Mouse (Mus musculus) liver, embryonic 13.5 days (tissue): ENCODE data around the gene Cacna1c. TPM values are rescaled to one million over a fixed set of nuclear protein-coding genes. Genes with fewer than 3 reads are reported as not detected.
A peak's percentile ranks its signal among the peaks of the same experiment; 100 is the strongest.

ENCODE experiments used
- ATAC-seq: fragments of 200-750 bp; cut with Nextera tagmentation; 2 replicates; pipeline ENCODE4 v1.8.0; 2017; ENCODE audit warnings: low read depth, mild to moderate bottlenecking, moderate number of reproducible peaks, moderate library complexity
- DNase-seq: peaks from one replicate; pipeline ENCODE4 v3.0.0; 2022
- H3K27ac ChIP-seq: fragments of 300-500 bp; sonication (generic); 2 replicates; pipeline ENCODE4 v1.5.1; 2015; ENCODE audit warnings: moderate library complexity, mild to moderate bottlenecking, inconsistent platforms
- H3K27me3 ChIP-seq: fragments of 300-500 bp; sonication (generic); 2 replicates; pipeline ENCODE4 v1.6.1; 2015; ENCODE audit warnings: mild to moderate bottlenecking, inconsistent platforms
- H3K36me3 ChIP-seq: fragments of 300-500 bp; sonication (generic); 2 replicates; pipeline ENCODE4 v1.6.1; 2015; ENCODE audit warnings: mild to moderate bottlenecking, inconsistent platforms
- H3K4me1 ChIP-seq: fragments of 300-500 bp; sonication (generic); replicated peaks from 2 replicates; pipeline ENCODE4 v1.6.1; 2015; ENCODE audit warnings: inconsistent platforms
- H3K4me2 ChIP-seq: fragments of 300-500 bp; sonication (generic); 2 replicates; pipeline ENCODE4 v1.6.1; 2015; ENCODE audit warnings: inconsistent platforms, mild to moderate bottlenecking, moderate library complexity
- H3K4me3 ChIP-seq: fragments of 300-500 bp; sonication (generic); replicated peaks from 2 replicates; pipeline ENCODE4 v1.5.1; 2015; ENCODE audit warnings: mild to moderate bottlenecking, inconsistent platforms
- H3K9ac ChIP-seq: fragments of 300-500 bp; sonication (generic); 2 replicates; pipeline ENCODE4 v1.6.1; 2015; ENCODE audit warnings: mild to moderate bottlenecking, inconsistent platforms
- H3K9me3 ChIP-seq: fragments of 300-500 bp; sonication (generic); replicated peaks from 2 replicates; pipeline ENCODE4 v1.6.1; 2016; ENCODE audit warnings: inconsistent platforms
- WGBS: fragments of 180-500 bp; shearing (Covaris S2); methylation state at CpG from one replicate; pipeline ENCODE4 v1.1.7; 2015; ENCODE audit not compliant: insufficient replicate concordance; 5-methylcytosine and 5-hydroxymethylcytosine counted together
- polyA plus RNA-seq: library from polyadenylated mRNA; unstranded; fragments of >200 nt; fragmentation: Nextera tagmentation; extraction: Ambion mirVana; gene quantifications from 2 replicates; pipeline ENCODE4 v1.2.1, GENCODE M21; 2015

The Cacna1c gene
- polyA plus RNA-seq, 1 experiment from 2014 or later = 0.25 TPM

GRCm38 (mm10) chr6:118866889-118867288, 329.3 kb downstream of the Cacna1c start:
- Histone ChIP-seq H3K9ac (no peak overlapping the region), H3K4me1 (no peaks in the 10 kb centered on the region), H3K9me3 (no peaks in the 10 kb centered on the region), H3K36me3 (no peaks in the 10 kb centered on the region), H3K4me2 (no peak overlapping the region), H3K4me3 (no peak overlapping the region), H3K27me3 (no peaks in the 10 kb centered on the region), H3K27ac (no peak overlapping the region)
- WGBS = 57% methylated on average over 3 of the region's 3 CpGs
- DNase-seq = no peak
- ATAC-seq = no peak

DNA sequence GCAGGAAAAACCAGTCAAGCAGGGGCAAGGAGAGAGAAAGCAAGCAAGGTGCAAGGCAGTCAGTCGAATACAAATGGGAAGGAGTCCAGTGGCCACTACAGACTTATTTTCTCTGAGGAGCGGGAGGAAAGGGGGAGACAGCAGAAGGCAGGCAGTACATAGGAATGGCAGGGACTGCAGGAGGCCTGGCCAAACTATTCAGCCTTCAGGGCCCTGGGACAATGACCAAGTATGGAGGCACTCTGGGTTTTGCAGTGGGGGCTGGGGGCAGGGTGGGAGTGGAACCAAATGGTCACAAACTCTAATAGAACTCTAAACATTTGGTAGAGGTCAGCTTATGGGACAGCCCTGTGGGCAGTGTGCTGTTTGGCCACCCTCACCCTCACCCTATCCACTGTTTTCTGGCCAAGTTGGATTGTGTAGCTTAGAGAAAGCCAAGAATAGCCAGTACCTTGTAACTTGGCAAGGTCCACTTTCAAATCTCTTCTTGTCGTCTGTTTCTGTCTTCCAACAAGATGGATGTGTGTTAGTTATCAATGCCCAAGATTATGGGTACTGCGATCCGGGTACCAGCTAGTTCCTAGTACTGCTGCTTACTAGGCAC, 330.3 kb downstream of the Cacna1c start:
- ATAC-seq = no peak
- no peak overlapping the region for H3K27ac ChIP-seq
- H3K36me3 ChIP-seq = no peaks in the 10 kb centered on the region
- H3K4me2 ChIP-seq = no peak overlapping the region
- H3K4me3 ChIP-seq = no peak overlapping the region
- no peak overlapping the region for H3K9ac ChIP-seq
- H3K27me3 ChIP-seq = no peaks in the 10 kb centered on the region
- no peaks in the 10 kb centered on the region for H3K9me3 ChIP-seq
- no peaks in the 10 kb centered on the region for H3K4me1 ChIP-seq
- DNase-seq = no peak
- 66% methylated on average over 5 of the region's 5 CpGs for WGBS

DNA sequence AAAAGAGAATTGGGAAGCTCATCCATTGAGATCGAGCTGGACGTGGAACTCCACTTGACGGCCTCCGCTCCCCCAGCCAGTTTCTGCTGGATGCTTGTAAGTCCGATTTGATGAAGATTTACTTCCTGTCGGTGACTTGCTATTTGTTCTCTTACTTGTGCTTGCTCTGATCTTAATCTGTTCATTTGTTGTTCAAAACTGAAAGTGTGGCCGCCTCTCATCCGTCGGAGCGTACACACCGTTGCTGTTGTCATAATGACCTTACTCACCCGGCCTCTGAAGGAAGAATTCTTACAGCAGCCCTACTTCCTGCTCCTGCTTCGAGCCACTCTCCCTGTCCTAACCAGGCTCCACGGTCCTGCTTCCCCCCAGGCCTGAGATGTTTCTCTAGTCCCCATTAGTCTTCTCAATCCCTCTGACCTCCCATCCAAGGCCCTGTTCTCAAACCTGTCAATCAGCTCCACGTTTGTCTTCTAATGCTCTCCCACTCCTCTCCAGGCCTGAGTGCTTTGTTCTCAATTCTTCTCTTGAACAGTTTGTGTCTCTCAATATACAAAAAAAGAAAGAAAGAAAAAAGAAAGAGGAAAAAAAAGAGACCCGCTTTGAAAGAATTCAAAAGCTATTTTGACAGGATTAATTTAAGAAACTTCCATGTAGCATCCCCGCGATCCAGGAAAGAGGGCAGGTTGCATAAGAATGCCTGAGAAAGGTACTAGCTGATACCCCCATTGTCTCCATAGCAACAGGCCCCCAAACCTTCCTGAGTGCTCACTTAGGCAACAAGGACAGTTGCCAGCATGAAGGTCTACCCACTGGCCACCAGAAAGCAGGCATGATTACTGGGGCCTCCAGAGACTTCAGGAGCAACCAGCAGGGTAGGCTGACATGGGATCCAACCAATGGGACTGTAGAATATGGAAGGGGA, 331.3 kb downstream of the Cacna1c start:
- no peak overlapping the region for H3K27ac ChIP-seq
- no peak overlapping the region for H3K4me2 ChIP-seq
- 57% methylated on average over 18 of the region's 18 CpGs for WGBS
- H3K4me1 ChIP-seq = no peaks in the 10 kb centered on the region
- no peaks in the 10 kb centered on the region for H3K27me3 ChIP-seq
- H3K36me3 ChIP-seq = no peaks in the 10 kb centered on the region
- no peak for DNase-seq
- H3K9me3 ChIP-seq = no peaks in the 10 kb centered on the region
- no peak overlapping the region for H3K4me3 ChIP-seq
- ATAC-seq = no peak
- H3K9ac ChIP-seq = no peak overlapping the region

DNA sequence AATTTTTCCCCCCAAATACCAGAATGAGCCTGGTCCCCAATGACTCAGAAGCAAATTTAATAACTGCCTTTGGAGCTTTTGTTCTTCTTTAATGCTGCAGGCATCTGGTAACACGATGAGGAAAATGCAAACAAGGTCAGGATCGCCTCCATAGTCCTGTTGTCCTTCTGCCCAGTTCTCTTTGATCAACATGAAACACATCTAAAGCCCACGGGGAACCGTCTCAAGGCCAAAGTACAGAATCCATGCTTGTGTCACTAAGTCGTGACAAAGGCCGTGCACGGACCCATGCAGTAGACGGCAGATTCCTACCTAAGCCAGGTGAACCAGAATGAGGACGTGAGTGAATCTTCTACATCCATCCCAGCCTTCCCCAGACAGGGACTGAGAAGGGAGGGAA, 333.5 kb downstream of the Cacna1c start:
- Histone ChIP-seq H3K9me3 (no peaks in the 10 kb centered on the region), H3K4me3 (no peak overlapping the region), H3K9ac (no peak overlapping the region), H3K27ac (no peak overlapping the region), H3K36me3 (no peaks in the 10 kb centered on the region), H3K27me3 (no peaks in the 10 kb centered on the region), H3K4me2 (no peak overlapping the region), H3K4me1 (no peaks in the 10 kb centered on the region)
- ATAC-seq (no peak), DNase-seq (no peak)
- WGBS = 70% methylated on average over 9 of the region's 9 CpGs

GRCm38 (mm10) chr6:118862091-118862490, 334.1 kb downstream of the Cacna1c start:
- ATAC-seq = no peak

DNA sequence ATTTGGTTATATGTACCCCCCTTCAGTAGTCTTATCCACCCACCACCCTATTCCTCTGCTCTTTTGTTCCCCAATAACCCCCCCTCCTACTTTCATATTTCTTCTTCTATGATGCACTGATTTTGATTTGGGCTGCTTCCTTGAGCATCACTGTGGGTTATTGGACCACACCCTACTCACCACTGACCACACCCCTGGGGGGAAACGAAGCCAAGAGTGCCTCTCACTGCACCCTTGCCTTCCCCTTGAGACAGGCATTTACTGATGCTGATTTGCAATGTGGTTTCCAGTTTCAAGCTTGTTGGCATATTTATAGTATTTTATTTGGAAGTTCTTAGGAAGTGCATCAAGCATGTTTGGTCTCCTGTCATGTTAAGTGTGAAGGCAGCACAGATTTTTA, 337.8 kb downstream of the Cacna1c start:
- Histone ChIP-seq H3K9me3 (no peaks in the 10 kb centered on the region), H3K4me3 (no peak overlapping the region), H3K4me1 (no peaks in the 10 kb centered on the region), H3K27ac (no peak overlapping the region), H3K4me2 (no peak overlapping the region), H3K36me3 (no peaks in the 10 kb centered on the region), H3K9ac (no peak overlapping the region), H3K27me3 (no peaks in the 10 kb centered on the region)
- DNase-seq (no peak), ATAC-seq (no peak)
- 5% methylated on average over 1 of the region's 1 CpGs for WGBS

More at GRCm38 (mm10) chr6:118862091-118862490, 334.1 kb downstream of the Cacna1c start:
- WGBS = 73% methylated on average over 5 of the region's 5 CpGs
- Histone ChIP-seq H3K27ac (no peak overlapping the region), H3K27me3 (no peaks in the 10 kb centered on the region), H3K4me1 (no peaks in the 10 kb centered on the region), H3K9me3 (no peaks in the 10 kb centered on the region), H3K36me3 (no peaks in the 10 kb centered on the region), H3K9ac (no peak overlapping the region), H3K4me3 (no peak overlapping the region), H3K4me2 (no peak overlapping the region)
- DNase-seq = no peak

DNA sequence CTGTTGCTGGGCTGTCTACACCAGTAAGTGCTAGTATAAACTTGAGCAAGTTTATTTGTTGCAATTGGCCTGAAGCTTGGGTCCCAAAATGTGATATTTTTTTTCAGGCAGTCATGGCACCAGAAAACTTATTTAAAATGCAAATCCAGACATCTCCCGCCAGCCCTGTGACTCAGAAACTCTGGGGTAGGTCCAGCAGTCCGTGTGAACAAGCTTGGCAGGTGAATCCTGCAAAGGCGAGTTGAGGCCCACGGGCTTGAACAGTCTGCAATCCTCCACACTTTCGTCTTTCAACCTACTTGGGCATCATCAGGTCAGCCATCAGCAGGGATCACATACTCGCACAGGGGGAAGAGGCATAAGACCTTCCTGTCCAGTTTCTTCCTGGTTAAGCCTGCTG, 344.1 kb downstream of the Cacna1c start:
- ATAC-seq (no peak), DNase-seq (no peak)
- WGBS = 57% methylated on average over 6 of the region's 6 CpGs
- H3K4me1 ChIP-seq = peaks cover 11% of the 10 kb centered on the region
- no peak overlapping the region for H3K4me2 ChIP-seq
- no peak overlapping the region for H3K27ac ChIP-seq
- H3K36me3 ChIP-seq = no peaks in the 10 kb centered on the region
- no peak overlapping the region for H3K9ac ChIP-seq
- H3K27me3 ChIP-seq = no peaks in the 10 kb centered on the region
- no peaks in the 10 kb centered on the region for H3K9me3 ChIP-seq
- H3K4me3 ChIP-seq = no peak overlapping the region

- peaks cover 15% of the 10 kb centered on the region for H3K4me1 ChIP-seq
- no peaks in the 10 kb centered on the region for H3K36me3 ChIP-seq
- H3K9ac ChIP-seq = no peak overlapping the region
- DNase-seq = no peak
- H3K4me2 ChIP-seq = no peak overlapping the region
- no peak overlapping the region for H3K27ac ChIP-seq
- ATAC-seq = no peak
- 80% methylated on average over 3 of the region's 3 CpGs for WGBS
- no peaks in the 10 kb centered on the region for H3K27me3 ChIP-seq
- no peaks in the 10 kb centered on the region for H3K9me3 ChIP-seq
- H3K4me3 ChIP-seq = no peak overlapping the region
Observed at GRCm38 (mm10) chr6:118851086-118851485, 345.1 kb downstream of the Cacna1c start.

- no peaks in the 10 kb centered on the region for H3K36me3 ChIP-seq
- peaks cover 35% of the 10 kb centered on the region for H3K4me1 ChIP-seq
- H3K9ac ChIP-seq = no peak overlapping the region
- no peaks in the 10 kb centered on the region for H3K27me3 ChIP-seq
- 65% methylated on average over 2 of the region's 2 CpGs for WGBS
- DNase-seq (no peak), ATAC-seq (no peak)
- no peak overlapping the region for H3K4me3 ChIP-seq
- no peak overlapping the region for H3K4me2 ChIP-seq
- no peak overlapping the region for H3K27ac ChIP-seq
- H3K9me3 ChIP-seq = no peaks in the 10 kb centered on the region
Observed at GRCm38 (mm10) chr6:118848640-118849039, 347.6 kb downstream of the Cacna1c start.

- H3K9me3 ChIP-seq = no peaks in the 10 kb centered on the region
- ATAC-seq = no peak
- H3K36me3 ChIP-seq = no peaks in the 10 kb centered on the region
- peaks cover 44% of the 10 kb centered on the region for H3K4me1 ChIP-seq
- no peak overlapping the region for H3K9ac ChIP-seq
- no peaks in the 10 kb centered on the region for H3K27me3 ChIP-seq
- 74% methylated on average over 13 of the region's 13 CpGs for WGBS
- no peak for DNase-seq
- no peak overlapping the region for H3K27ac ChIP-seq
- no peak overlapping the region for H3K4me2 ChIP-seq
- H3K4me3 ChIP-seq = no peak overlapping the region
Observed at GRCm38 (mm10) chr6:118847751-118848150, 348.5 kb downstream of the Cacna1c start.

DNA sequence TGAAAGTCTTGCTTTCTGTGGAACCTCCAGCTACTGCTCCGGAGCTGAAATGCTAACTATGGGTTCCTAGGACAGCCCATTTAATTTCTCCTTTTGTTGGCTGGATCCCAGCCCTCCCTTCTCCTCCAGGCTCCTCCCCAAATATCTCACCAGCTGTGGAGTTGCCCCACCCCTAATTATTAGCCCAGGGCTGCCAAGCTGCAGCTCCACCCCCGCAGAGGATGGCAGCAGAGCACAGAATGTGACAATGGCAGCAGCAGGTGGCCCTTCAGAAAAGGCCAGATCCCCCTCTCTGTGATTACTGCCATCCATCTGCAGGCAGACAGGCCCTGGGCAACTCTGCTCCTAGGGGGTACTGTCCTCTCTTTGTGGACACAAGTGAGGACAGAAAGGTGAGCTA, 350.4 kb downstream of the Cacna1c start:
- H3K9ac ChIP-seq = no peak overlapping the region
- peak; percentile 61 for ATAC-seq
- peaks cover 36% of the 10 kb centered on the region for H3K4me1 ChIP-seq
- H3K27me3 ChIP-seq = no peaks in the 10 kb centered on the region
- no peaks in the 10 kb centered on the region for H3K9me3 ChIP-seq
- peak; percentile 22 for DNase-seq
- 20% methylated on average over 2 of the region's 2 CpGs for WGBS
- no peaks in the 10 kb centered on the region for H3K36me3 ChIP-seq
- no peak overlapping the region for H3K4me2 ChIP-seq
- no peak overlapping the region for H3K27ac ChIP-seq
- no peak overlapping the region for H3K4me3 ChIP-seq

GRCm38 (mm10) chr6:118845180-118845579, 351.0 kb downstream of the Cacna1c start:
- no peak for ATAC-seq
- 49% methylated on average over 6 of the region's 6 CpGs for WGBS
- H3K36me3 ChIP-seq = no peaks in the 10 kb centered on the region
- DNase-seq = no peak
- no peaks in the 10 kb centered on the region for H3K9me3 ChIP-seq
- no peaks in the 10 kb centered on the region for H3K27me3 ChIP-seq
- no peak overlapping the region for H3K4me3 ChIP-seq
- no peak overlapping the region for H3K9ac ChIP-seq
- peaks cover 39% of the 10 kb centered on the region for H3K4me1 ChIP-seq
- no peak overlapping the region for H3K4me2 ChIP-seq
- no peak overlapping the region for H3K27ac ChIP-seq
